In genomic region chr17:84274999-84275398, GRCm38 (mm10) we compare ENCODE assay signal across 12 mouse cellular contexts.
DNase-seq lines count a peak whose midpoint lies in the region; ATAC-seq and TF ChIP-seq lines count a peak whose summit lies in the region.
"Had no signal": no experiment of that assay in that cellular context is flagged by ENCODE, and none has a peak within 500 bp of the region (broad histone marks: within the 10 kb centered on the region; RNA-seq: fewer than 3 reads in every experiment).

No protein-coding gene starts in this region.

- H3K4me2 ChIP-seq in heart, embryonic 12.5 days: no peak overlapping the region
- no peak overlapping the region for H3K4me2 ChIP-seq in limb, embryonic 15.5 days
- H3K4me2 ChIP-seq: embryonic facial prominence, embryonic 15.5 days had no signal

- TF ChIP-seq CTCF in thymus, adult 2 months (IDR thresholded peaks at IDR 0.05; ENCODE audit: borderline replicate concordance, control insufficient read depth, extremely low read depth, insufficient read depth, low read length, poor library complexity): no peak

- H3K4me1 ChIP-seq in heart, embryonic 12.5 days (replicated peaks): peaks cover 59% of the 10 kb centered on the region
- peaks cover 30% of the 10 kb centered on the region for H3K4me1 ChIP-seq in thymus, adult 2 months (replicated peaks; ENCODE audit: control insufficient read depth, insufficient read depth, low read length)
- peaks cover 58% of the 10 kb centered on the region for H3K4me1 ChIP-seq in limb, embryonic 15.5 days

- intact Hi-C loops in heart, postnatal 14 days (cut with DNase I): no loop called here
- intact Hi-C loops in left cerebral cortex, postnatal 36 days (cut with DNase I): loop anchor here (5.0 kb wide), 1 partner anchor 47 kb away; no protein-coding TSS in a partner anchor

- no peak overlapping the region for H3K9ac ChIP-seq in heart, embryonic 12.5 days
- H3K9ac ChIP-seq in limb, embryonic 15.5 days: no peak overlapping the region
- H3K9ac ChIP-seq: embryonic facial prominence, embryonic 15.5 days had no signal

- no peaks in the 10 kb centered on the region for H3K9me3 ChIP-seq in heart, embryonic 12.5 days (replicated peaks)
- H3K9me3 ChIP-seq in limb, embryonic 15.5 days: no peaks in the 10 kb centered on the region
- H3K9me3 ChIP-seq: embryonic facial prominence, embryonic 15.5 days had no signal

- H3K27ac ChIP-seq in heart, embryonic 12.5 days (ENCODE audit: poor library complexity, severe bottlenecking): peak overlapping the region; percentile 87
- no peak overlapping the region for H3K27ac ChIP-seq in thymus, adult 2 months (ENCODE audit: control insufficient read depth, insufficient read depth, low read length)
- peak overlapping the region; percentile 82; the same call in 1 of the 2 replicates for H3K27ac ChIP-seq in limb, embryonic 15.5 days

- DNase-seq in heart, postnatal 14 days: no peak
- peak; percentile 3 for DNase-seq in thymus, postnatal 4 days
- no peak for DNase-seq in thymus, adult 2 months
- no peak for DNase-seq in retina, embryonic 14.5 days (ENCODE audit: low spot score)
- no peak for DNase-seq in lung, postnatal 14 days
- DNase-seq in left cerebral cortex, postnatal 36 days (ENCODE audit: low spot score in 2 of 2): no peak
- DNase-seq: cerebellum, adult 11-12 months; layer of hippocampus, adult 9-11 months; retina, postnatal 1 day had no signal

- TF ChIP-seq POLR2A in thymus, adult 2 months (IDR thresholded peaks at IDR 0.05; ENCODE audit: control insufficient read depth, extremely low read depth, insufficient read depth, low read length, poor library complexity): no peak

- H3K36me3 ChIP-seq in heart, embryonic 12.5 days: no peaks in the 10 kb centered on the region
- H3K36me3 ChIP-seq in thymus, adult 2 months (ENCODE audit: control insufficient read depth, insufficient read depth, low read length): no peaks in the 10 kb centered on the region
- no peaks in the 10 kb centered on the region for H3K36me3 ChIP-seq in limb, embryonic 15.5 days
- H3K36me3 ChIP-seq: embryonic facial prominence, embryonic 15.5 days had no signal

- 0 out of 2 replicates have a peak, but pooled peaks have one; percentile 6 for ATAC-seq in heart, embryonic 12.5 days (ENCODE audit: insufficient number of reproducible peaks, low FRiP score)
- ATAC-seq in limb, embryonic 15.5 days (ENCODE audit: insufficient number of reproducible peaks, low FRiP score, low TSS enrichment, low read depth): no peak

- WGBS in heart, embryonic 12.5 days: 58% methylated on average over 3 of the region's 3 CpGs
- 73% methylated on average over 3 of the region's 3 CpGs for WGBS in thymus, adult 2 months
- WGBS in limb, embryonic 15.5 days: 83% methylated on average over 3 of the region's 3 CpGs

- no peak overlapping the region for H3K4me3 ChIP-seq in heart, embryonic 12.5 days
- no peak overlapping the region for H3K4me3 ChIP-seq in thymus, adult 2 months (ENCODE audit: control insufficient read depth, insufficient read depth, low read length)
- H3K4me3 ChIP-seq in limb, embryonic 15.5 days: no peak overlapping the region
- H3K4me3 ChIP-seq: embryonic facial prominence, embryonic 15.5 days had no signal

- H3K27me3 ChIP-seq in heart, embryonic 12.5 days (replicated peaks): no peaks in the 10 kb centered on the region
- no peaks in the 10 kb centered on the region for H3K27me3 ChIP-seq in thymus, adult 2 months (ENCODE audit: control insufficient read depth, insufficient read depth, low read length)
- no peaks in the 10 kb centered on the region for H3K27me3 ChIP-seq in limb, embryonic 15.5 days
- H3K27me3 ChIP-seq: embryonic facial prominence, embryonic 15.5 days had no signal
